Mouse (Mus musculus) stomach, postnatal 0 days (tissue): Measurements from ENCODE around the gene Dgcr2. TPM values are rescaled to one million over a fixed set of nuclear protein-coding genes. Genes with fewer than 3 reads are reported as not detected.

Source experiments
- ATAC-seq: fragments of 200-750 bp; cut with Nextera tagmentation; 2 replicates; pipeline ENCODE4 v1.8.0; 2017; ENCODE audit not compliant: low FRiP score, low TSS enrichment
- DNase-seq: peaks from one replicate; pipeline ENCODE4 v3.0.0-alpha.2; 2016; ENCODE audit warnings: low spot score
- H3K27ac ChIP-seq: fragments of 300-500 bp; sonication (generic); replicated peaks from 2 replicates; pipeline ENCODE4 v1.5.1; 2014; ENCODE audit warnings: mild to moderate bottlenecking, control low read depth
- H3K27me3 ChIP-seq: fragments of 300-500 bp; sonication (generic); 2 replicates; pipeline ENCODE4 v1.6.1; 2014; ENCODE audit warnings: low read length; ENCODE audit not compliant: control insufficient read depth, insufficient read depth
- H3K36me3 ChIP-seq: fragments of 300-500 bp; sonication (generic); 2 replicates; pipeline ENCODE4 v1.6.1; 2014; ENCODE audit warnings: low read length, mixed read lengths; ENCODE audit not compliant: control insufficient read depth, insufficient read depth
- H3K4me1 ChIP-seq: fragments of 300-500 bp; sonication (generic); replicated peaks from 2 replicates; pipeline ENCODE4 v1.6.1; 2014; ENCODE audit warnings: antibody characterized with exemption; ENCODE audit not compliant: control insufficient read depth, insufficient read depth
- H3K4me2 ChIP-seq: fragments of 300-500 bp; sonication (generic); replicated peaks from 2 replicates; pipeline ENCODE4 v1.6.1; 2014; ENCODE audit warnings: low read depth, mild to moderate bottlenecking, control low read depth, moderate library complexity
- H3K4me3 ChIP-seq: fragments of 300-500 bp; sonication (generic); 2 replicates; pipeline ENCODE4 v1.5.1; 2014; ENCODE audit warnings: low read depth, low read length, control low read depth
- H3K9ac ChIP-seq: fragments of 300-500 bp; sonication (generic); 2 replicates; pipeline ENCODE4 v1.6.1; 2014; ENCODE audit warnings: mild to moderate bottlenecking, low read length, control low read depth, mixed read lengths
- H3K9me3 ChIP-seq: fragments of 300-500 bp; sonication (generic); 2 replicates; pipeline ENCODE4 v1.6.1; 2016; ENCODE audit warnings: low read length; ENCODE audit not compliant: control insufficient read depth
- CTCF ChIP-seq: IDR thresholded peaks from 2 replicates; pipeline ENCODE4 v1.5.1; 2016; ENCODE audit warnings: antibody characterized with exemption, low read depth, mild to moderate bottlenecking, moderate library complexity
- EP300 ChIP-seq: optimal IDR thresholded peaks from 2 replicates; pipeline ENCODE3; 2016; ENCODE audit warnings: antibody characterized with exemption
- WGBS: fragments of 180-500 bp; shearing (Covaris S2); extraction: QIAGEN DNeasy Blood & Tissue Kit; methylation state at CpG from one replicate; pipeline ENCODE4 v1.1.7; 2014; 5-methylcytosine and 5-hydroxymethylcytosine counted together
- polyA plus RNA-seq: library from polyadenylated mRNA; unstranded; fragments of >200 nt; fragmentation: Nextera tagmentation; extraction: Ambion mirVana; gene quantifications from 2 replicates; pipeline ENCODE4 v1.2.1, GENCODE M21; 2015

The Dgcr2 gene
- polyA plus RNA-seq, 1 experiment from 2014 or later, result 38.8 TPM

GRCm38 (mm10) chr16:17884116-17884515 lies 14.2 kb downstream of the Dgcr2 start:
- Histone ChIP-seq H3K9me3 (no peaks in the 10 kb centered on the region), H3K27me3 (no peaks in the 10 kb centered on the region), H3K4me3 (no peak overlapping the region), H3K9ac (no peak overlapping the region), H3K36me3 (no peaks in the 10 kb centered on the region; the same call in 1 of the 2 replicates), H3K4me1 (no peaks in the 10 kb centered on the region; the same call in 1 of the 2 replicates), H3K27ac (no peak overlapping the region), H3K4me2 (no peak overlapping the region)
- no peak for TF ChIP-seq EP300
- no peak for TF ChIP-seq CTCF
- ATAC-seq (no peak), DNase-seq (no peak)
- 61% methylated on average over 6 of the region's 6 CpGs for WGBS

- no peaks in the 10 kb centered on the region; the same call in 1 of the 2 replicates for H3K36me3 ChIP-seq
- no peak overlapping the region for H3K27ac ChIP-seq
- no peak for DNase-seq
- H3K4me2 ChIP-seq, result no peak overlapping the region
- H3K9ac ChIP-seq, result no peak overlapping the region
- H3K27me3 ChIP-seq, result no peaks in the 10 kb centered on the region
- no peak for ATAC-seq
- H3K4me3 ChIP-seq, result no peak overlapping the region
- no peaks in the 10 kb centered on the region for H3K9me3 ChIP-seq
- no peak for TF ChIP-seq EP300
- TF ChIP-seq CTCF, result no peak
- no peaks in the 10 kb centered on the region; the same call in 1 of the 2 replicates for H3K4me1 ChIP-seq
Measured at GRCm38 (mm10) chr16:17882196-17882595, 16.2 kb downstream of the Dgcr2 start.

- Histone ChIP-seq H3K27me3 (no peaks in the 10 kb centered on the region), H3K9ac (no peak overlapping the region), H3K27ac (no peak overlapping the region), H3K36me3 (no peaks in the 10 kb centered on the region; the same call in 1 of the 2 replicates), H3K4me3 (no peak overlapping the region), H3K9me3 (no peaks in the 10 kb centered on the region), H3K4me2 (no peak overlapping the region), H3K4me1 (no peaks in the 10 kb centered on the region; the same call in 1 of the 2 replicates)
- WGBS, result 77% methylated on average over 4 of the region's 4 CpGs
- DNase-seq, result no peak
- no peak for TF ChIP-seq EP300
- TF ChIP-seq CTCF, result no peak
- no peak for ATAC-seq
Measured at GRCm38 (mm10) chr16:17879571-17879970, 18.8 kb downstream of the Dgcr2 start.

GRCm38 (mm10) chr16:17876096-17876495 lies 22.3 kb downstream of the Dgcr2 start:
- no peak overlapping the region for H3K4me2 ChIP-seq
- H3K9me3 ChIP-seq, result no peaks in the 10 kb centered on the region
- 94% methylated on average over 1 of the region's 1 CpGs for WGBS
- DNase-seq, result no peak
- H3K27ac ChIP-seq, result no peak overlapping the region
- H3K27me3 ChIP-seq, result no peaks in the 10 kb centered on the region
- peaks cover 2% of the 10 kb centered on the region; the same call in 1 of the 2 replicates for H3K36me3 ChIP-seq
- ATAC-seq, result no peak
- no peak overlapping the region for H3K4me3 ChIP-seq
- H3K4me1 ChIP-seq, result no peaks in the 10 kb centered on the region
- no peak overlapping the region for H3K9ac ChIP-seq
- TF ChIP-seq CTCF (no peak), EP300 (no peak)

- Histone ChIP-seq H3K36me3 (peaks cover 5% of the 10 kb centered on the region; the same call in 1 of the 2 replicates), H3K4me2 (no peak overlapping the region), H3K4me3 (no peak overlapping the region), H3K27ac (no peak overlapping the region), H3K9ac (no peak overlapping the region), H3K9me3 (no peaks in the 10 kb centered on the region), H3K4me1 (no peaks in the 10 kb centered on the region), H3K27me3 (no peaks in the 10 kb centered on the region)
- ATAC-seq, result no peak
- WGBS, result 77% methylated on average over 4 of the region's 4 CpGs
- TF ChIP-seq CTCF, result no peak
- no peak for TF ChIP-seq EP300
- no peak for DNase-seq
Measured at GRCm38 (mm10) chr16:17875174-17875573, 23.2 kb downstream of the Dgcr2 start.

GRCm38 (mm10) chr16:17872995-17873394 lies 25.4 kb downstream of the Dgcr2 start:
- DNase-seq (no peak), ATAC-seq (no peak)
- H3K4me1 ChIP-seq, result no peaks in the 10 kb centered on the region
- H3K9me3 ChIP-seq, result no peaks in the 10 kb centered on the region
- no peak overlapping the region for H3K9ac ChIP-seq
- H3K27me3 ChIP-seq, result no peaks in the 10 kb centered on the region
- peaks cover 12% of the 10 kb centered on the region; the same call in 1 of the 2 replicates for H3K36me3 ChIP-seq
- 45% methylated on average over 4 of the region's 4 CpGs for WGBS
- TF ChIP-seq EP300 (no peak), CTCF (no peak)
- no peak overlapping the region for H3K4me2 ChIP-seq
- H3K4me3 ChIP-seq, result no peak overlapping the region
- H3K27ac ChIP-seq, result no peak overlapping the region
